Mouse (Mus musculus): ENCODE measurements at regions not wholly inside any gene's neighbourhood (a gene's known extent, or its start where the extent isn't known, plus 50 kb on each side); places are given as distances from the start of the nearest gene placed in this dataset.

DNA sequence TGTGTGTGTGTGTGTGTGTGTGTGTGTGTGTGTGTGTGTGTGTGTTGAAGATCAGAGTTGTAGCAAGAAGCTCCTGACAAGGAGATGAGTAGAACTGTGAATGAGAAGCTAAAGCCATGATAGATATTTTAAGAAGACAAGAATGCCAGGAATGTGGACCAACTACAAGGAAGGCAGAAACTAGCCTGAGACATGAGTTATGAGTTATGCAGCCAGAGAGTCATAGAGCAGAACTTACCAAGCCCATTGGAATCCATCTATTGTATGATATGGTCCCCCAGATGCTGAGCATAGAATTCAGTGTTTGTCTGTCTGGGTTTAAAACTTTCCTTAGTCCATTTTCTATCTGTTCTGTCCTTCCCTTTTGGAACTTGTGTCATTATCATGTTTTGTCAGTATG is 244.2 kb upstream of the Nat3 start:
- H3K4me3 ChIP-seq (ENCODE audit: insufficient read depth, low read depth, low read length) = no peak overlapping the region
- H3K36me3 ChIP-seq (ENCODE audit: control insufficient read depth, insufficient read depth, low read length) = no peaks in the 10 kb centered on the region
- no peak for DNase-seq
- H3K27ac ChIP-seq (ENCODE audit: insufficient read depth, low read depth, low read length) = no peak overlapping the region
- H3K4me1 ChIP-seq (ENCODE audit: control insufficient read depth, insufficient read depth, low read length) = no peaks in the 10 kb centered on the region
- H3K27me3 ChIP-seq (replicated peaks; ENCODE audit: control insufficient read depth, insufficient read depth, low read length) = no peaks in the 10 kb centered on the region
- TF ChIP-seq CTCF (conservative IDR thresholded peaks at IDR 0.05; ENCODE audit: insufficient read depth, insufficient read length, low read depth, low read length) (no peak), POLR2A (IDR thresholded peaks at IDR 0.05; ENCODE audit: low read depth, low read length) (no peak)

DNA sequence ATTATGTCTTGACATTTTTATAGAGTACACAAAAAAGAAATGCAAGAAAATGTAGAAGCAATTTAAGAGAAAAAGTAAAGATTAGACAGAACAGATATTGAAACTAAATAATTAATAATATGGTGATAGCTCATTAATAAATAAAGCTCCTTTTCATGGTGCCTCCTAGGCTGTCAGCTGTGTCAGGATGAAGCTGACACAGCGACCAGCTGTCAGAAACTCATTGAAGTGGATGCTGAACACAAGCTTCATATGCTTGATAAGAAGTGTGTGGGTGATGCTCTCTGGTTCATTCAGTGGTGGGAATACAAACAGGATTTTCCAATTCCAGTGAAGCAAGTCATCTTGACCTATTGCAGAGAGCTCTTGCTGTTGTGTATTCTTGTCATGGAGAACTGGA is 213.2 kb upstream of the Nat3 start:
- H3K27ac ChIP-seq (ENCODE audit: insufficient read depth, low read depth, low read length) = no peak overlapping the region
- 84% methylated on average over 1 of the region's 1 CpGs for WGBS
- no peaks in the 10 kb centered on the region for H3K36me3 ChIP-seq (ENCODE audit: control insufficient read depth, insufficient read depth, low read length)
- no peaks in the 10 kb centered on the region for H3K27me3 ChIP-seq (replicated peaks; ENCODE audit: control insufficient read depth, insufficient read depth, low read length)
- DNase-seq = no peak
- H3K4me3 ChIP-seq (ENCODE audit: insufficient read depth, low read depth, low read length) = no peak overlapping the region
- no peak for TF ChIP-seq CTCF (conservative IDR thresholded peaks at IDR 0.05; ENCODE audit: insufficient read depth, insufficient read length, low read depth, low read length)
- TF ChIP-seq POLR2A (IDR thresholded peaks at IDR 0.05; ENCODE audit: low read depth, low read length) = no peak
- H3K4me1 ChIP-seq (ENCODE audit: control insufficient read depth, insufficient read depth, low read length) = no peaks in the 10 kb centered on the region

DNA sequence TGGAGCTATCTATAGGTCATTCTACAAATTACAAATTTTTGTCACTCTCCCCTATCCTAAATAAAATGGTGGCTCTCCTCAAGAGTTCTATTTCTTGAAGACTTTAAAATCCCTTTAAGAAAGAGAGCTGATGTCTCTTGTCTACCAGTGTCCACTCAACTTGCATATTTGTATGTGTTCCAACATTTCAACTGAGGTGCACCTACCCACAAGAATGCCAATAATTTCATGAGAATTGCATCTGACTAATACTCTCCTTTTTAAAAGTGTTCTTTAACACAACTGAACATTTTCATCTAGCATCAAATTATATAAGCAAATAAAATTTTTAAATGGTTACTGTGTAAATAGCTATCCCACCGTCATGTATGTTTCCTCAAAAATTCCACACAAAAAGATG is 206.3 kb upstream of the Nat3 start:
- no peaks in the 10 kb centered on the region for H3K27me3 ChIP-seq (replicated peaks; ENCODE audit: control insufficient read depth, insufficient read depth, low read length)
- DNase-seq = no peak
- H3K4me1 ChIP-seq (ENCODE audit: control insufficient read depth, insufficient read depth, low read length) = no peaks in the 10 kb centered on the region
- H3K36me3 ChIP-seq (ENCODE audit: control insufficient read depth, insufficient read depth, low read length) = no peaks in the 10 kb centered on the region
- H3K27ac ChIP-seq (ENCODE audit: insufficient read depth, low read depth, low read length) = no peak overlapping the region
- WGBS = 92% methylated on average over 1 of the region's 1 CpGs
- H3K4me3 ChIP-seq (ENCODE audit: insufficient read depth, low read depth, low read length) = no peak overlapping the region
- TF ChIP-seq POLR2A (IDR thresholded peaks at IDR 0.05; ENCODE audit: low read depth, low read length) (no peak), CTCF (conservative IDR thresholded peaks at IDR 0.05; ENCODE audit: insufficient read depth, insufficient read length, low read depth, low read length) (no peak)

DNA sequence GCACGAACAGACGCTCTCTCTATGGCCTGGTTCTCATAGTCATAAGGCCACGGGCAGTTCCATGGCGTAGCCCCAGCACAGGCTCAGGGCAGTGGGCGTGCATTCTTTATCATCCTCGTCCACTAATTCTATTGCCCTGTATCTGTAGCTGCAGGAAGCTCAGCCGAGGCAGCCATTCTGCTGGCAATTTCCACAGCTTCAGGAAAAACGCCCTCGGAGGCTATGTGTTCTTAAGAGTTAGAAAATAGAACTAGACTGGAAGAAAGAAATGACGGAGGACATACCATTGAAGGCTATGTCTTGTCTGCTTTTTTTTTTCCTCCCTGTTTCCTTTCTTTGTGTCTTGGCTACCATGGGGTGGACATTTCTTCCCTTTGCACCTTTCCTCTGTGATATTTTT is 205.0 kb upstream of the Nat3 start:
- no peaks in the 10 kb centered on the region for H3K27me3 ChIP-seq (replicated peaks; ENCODE audit: control insufficient read depth, insufficient read depth, low read length)
- H3K4me1 ChIP-seq (ENCODE audit: control insufficient read depth, insufficient read depth, low read length) = no peaks in the 10 kb centered on the region
- no peaks in the 10 kb centered on the region for H3K36me3 ChIP-seq (ENCODE audit: control insufficient read depth, insufficient read depth, low read length)
- no peak for DNase-seq
- TF ChIP-seq CTCF (conservative IDR thresholded peaks at IDR 0.05; ENCODE audit: insufficient read depth, insufficient read length, low read depth, low read length) = no peak
- H3K4me3 ChIP-seq (ENCODE audit: insufficient read depth, low read depth, low read length) = no peak overlapping the region
- H3K27ac ChIP-seq (ENCODE audit: insufficient read depth, low read depth, low read length) = no peak overlapping the region
- 90% methylated on average over 10 of the region's 10 CpGs for WGBS

DNA sequence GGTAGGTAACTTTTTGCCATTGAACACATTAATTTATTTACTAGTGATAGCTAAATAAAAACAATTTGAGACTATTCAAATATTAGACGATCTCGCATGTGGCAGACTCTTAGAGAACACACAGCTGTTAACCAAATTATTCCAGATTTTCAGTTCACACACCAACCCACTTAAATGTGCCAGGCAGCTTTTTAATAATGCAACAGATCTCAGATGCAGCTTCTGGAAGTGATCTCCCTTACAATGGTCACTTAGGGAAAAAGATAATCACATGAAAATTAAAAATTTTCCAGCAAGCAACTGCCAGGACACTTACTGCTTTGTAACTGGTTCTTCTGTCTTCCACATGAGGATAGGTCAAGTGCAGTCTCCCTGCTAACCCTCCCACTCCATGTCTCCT is 203.1 kb upstream of the Nat3 start:
- WGBS = 89% methylated on average over 2 of the region's 2 CpGs
- TF ChIP-seq CTCF (conservative IDR thresholded peaks at IDR 0.05; ENCODE audit: insufficient read depth, insufficient read length, low read depth, low read length) (no peak), POLR2A (IDR thresholded peaks at IDR 0.05; ENCODE audit: low read depth, low read length) (no peak)
- Histone ChIP-seq H3K4me3 (ENCODE audit: insufficient read depth, low read depth, low read length) (no peak overlapping the region), H3K4me1 (ENCODE audit: control insufficient read depth, insufficient read depth, low read length) (no peaks in the 10 kb centered on the region), H3K27ac (ENCODE audit: insufficient read depth, low read depth, low read length) (no peak overlapping the region), H3K27me3 (replicated peaks; ENCODE audit: control insufficient read depth, insufficient read depth, low read length) (no peaks in the 10 kb centered on the region), H3K36me3 (ENCODE audit: control insufficient read depth, insufficient read depth, low read length) (no peaks in the 10 kb centered on the region)
- no peak for DNase-seq

- Histone ChIP-seq H3K4me3 (ENCODE audit: insufficient read depth, low read depth, low read length) (no peak overlapping the region), H3K27me3 (replicated peaks; ENCODE audit: control insufficient read depth, insufficient read depth, low read length) (no peaks in the 10 kb centered on the region), H3K36me3 (ENCODE audit: control insufficient read depth, insufficient read depth, low read length) (no peaks in the 10 kb centered on the region), H3K4me1 (ENCODE audit: control insufficient read depth, insufficient read depth, low read length) (no peaks in the 10 kb centered on the region), H3K27ac (ENCODE audit: insufficient read depth, low read depth, low read length) (no peak overlapping the region)
- TF ChIP-seq CTCF (conservative IDR thresholded peaks at IDR 0.05; ENCODE audit: insufficient read depth, insufficient read length, low read depth, low read length) (no peak), POLR2A (IDR thresholded peaks at IDR 0.05; ENCODE audit: low read depth, low read length) (no peak)
- no peak for DNase-seq
- WGBS = 51% methylated on average over 2 of the region's 2 CpGs
These were observed 195.2 kb upstream of the Nat3 start for GRCm38 (mm10) chr8:67328439-67328838.

DNA sequence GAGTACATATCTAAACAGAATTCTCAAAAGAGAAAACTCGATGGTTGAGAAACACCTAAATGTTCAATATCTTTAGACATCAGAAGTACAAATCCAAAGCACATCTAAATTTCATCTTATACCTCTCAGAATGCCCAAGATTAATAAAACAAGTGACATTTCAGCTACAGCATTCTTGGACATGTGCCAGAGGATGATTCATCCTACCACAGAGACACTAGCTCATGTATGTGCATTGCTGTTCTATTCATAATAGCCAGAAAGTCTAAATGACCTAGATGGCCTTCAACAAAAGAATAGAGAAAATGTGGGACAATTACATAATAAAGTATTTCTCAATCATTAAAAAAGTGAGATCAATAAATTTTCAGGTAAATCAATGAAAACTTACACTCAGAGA is 146.6 kb upstream of the Nat3 start:
- TF ChIP-seq POLR2A (IDR thresholded peaks at IDR 0.05; ENCODE audit: low read depth, low read length) (no peak), CTCF (conservative IDR thresholded peaks at IDR 0.05; ENCODE audit: insufficient read depth, insufficient read length, low read depth, low read length) (no peak)
- WGBS = 92% methylated on average over 1 of the region's 1 CpGs
- no peaks in the 10 kb centered on the region for H3K27me3 ChIP-seq (replicated peaks; ENCODE audit: control insufficient read depth, insufficient read depth, low read length)
- H3K4me1 ChIP-seq (ENCODE audit: control insufficient read depth, insufficient read depth, low read length) = no peaks in the 10 kb centered on the region
- H3K36me3 ChIP-seq (ENCODE audit: control insufficient read depth, insufficient read depth, low read length) = no peaks in the 10 kb centered on the region
- no peak overlapping the region for H3K4me3 ChIP-seq (ENCODE audit: insufficient read depth, low read depth, low read length)
- no peak overlapping the region for H3K27ac ChIP-seq (ENCODE audit: insufficient read depth, low read depth, low read length)
- DNase-seq = no peak

DNA sequence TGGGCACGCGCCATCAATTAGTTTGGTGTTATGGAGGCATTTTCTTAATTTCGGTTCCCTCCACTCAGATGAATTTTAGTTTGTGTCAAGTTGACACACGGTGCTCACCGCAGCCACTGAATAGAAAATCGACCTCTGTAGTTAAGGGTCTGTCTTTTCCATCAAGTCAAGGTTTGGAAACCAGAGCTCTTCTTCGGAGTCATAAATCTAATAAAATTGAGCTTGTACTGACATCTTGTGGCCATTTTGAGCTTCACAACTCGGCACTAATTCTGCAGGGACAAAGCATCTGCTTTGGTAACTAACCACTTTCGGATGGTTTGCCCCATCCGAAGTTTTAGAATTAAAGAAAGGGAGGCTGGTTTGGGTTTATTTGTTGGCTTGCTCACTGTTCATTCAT is 117.7 kb upstream of the Nat3 start:
- Histone ChIP-seq H3K4me3 (ENCODE audit: insufficient read depth, low read depth, low read length) (no peak overlapping the region), H3K27me3 (replicated peaks; ENCODE audit: control insufficient read depth, insufficient read depth, low read length) (no peaks in the 10 kb centered on the region), H3K27ac (ENCODE audit: insufficient read depth, low read depth, low read length) (no peak overlapping the region), H3K4me1 (ENCODE audit: control insufficient read depth, insufficient read depth, low read length) (no peaks in the 10 kb centered on the region), H3K36me3 (ENCODE audit: control insufficient read depth, insufficient read depth, low read length) (no peaks in the 10 kb centered on the region)
- peak; percentile 17 for DNase-seq
- TF ChIP-seq POLR2A (IDR thresholded peaks at IDR 0.05; ENCODE audit: low read depth, low read length) (no peak), CTCF (conservative IDR thresholded peaks at IDR 0.05; ENCODE audit: insufficient read depth, insufficient read length, low read depth, low read length) (no peak)
- 34% methylated on average over 10 of the region's 10 CpGs for WGBS
